Mouse (Mus musculus) ES-E14 (cell line): ENCODE measurements around the gene Kif26b.

ENCODE experiments used
- CHD2 ChIP-seq: IDR thresholded peaks from 2 replicates; pipeline ENCODE4 v1.6.1; 2014; ENCODE audit warnings: mild to moderate bottlenecking, low read depth, low read length, inconsistent platforms
- HCFC1 ChIP-seq: IDR thresholded peaks from 2 replicates; pipeline ENCODE4 v1.6.1; 2012; ENCODE audit warnings: low read length, inconsistent platforms, borderline replicate concordance; ENCODE audit not compliant: insufficient read depth
- MAFK ChIP-seq: IDR thresholded peaks from 2 replicates; pipeline ENCODE4 v1.6.1; 2014; ENCODE audit warnings: mild to moderate bottlenecking, low read depth, low read length, inconsistent platforms; ENCODE audit not compliant: insufficient read depth
- ZC3H11A ChIP-seq: IDR thresholded peaks from 2 replicates; pipeline ENCODE4 v1.6.1; 2012; ENCODE audit warnings: low read depth, mild to moderate bottlenecking, inconsistent platforms, low read length, borderline replicate concordance
- ZNF384 ChIP-seq: IDR thresholded peaks from 2 replicates; pipeline ENCODE4 v1.6.1; 2012; ENCODE audit warnings: low read depth, low read length, inconsistent platforms

- TF ChIP-seq HCFC1, result no peak
- no peak for TF ChIP-seq ZNF384
- no peak for TF ChIP-seq MAFK
- no peak for TF ChIP-seq CHD2
- no peak for TF ChIP-seq ZC3H11A
These were observed 20.7 kb downstream of the Kif26b start for GRCm38 (mm10) chr1:178549576-178549975.
